In the genomic region with DNA sequence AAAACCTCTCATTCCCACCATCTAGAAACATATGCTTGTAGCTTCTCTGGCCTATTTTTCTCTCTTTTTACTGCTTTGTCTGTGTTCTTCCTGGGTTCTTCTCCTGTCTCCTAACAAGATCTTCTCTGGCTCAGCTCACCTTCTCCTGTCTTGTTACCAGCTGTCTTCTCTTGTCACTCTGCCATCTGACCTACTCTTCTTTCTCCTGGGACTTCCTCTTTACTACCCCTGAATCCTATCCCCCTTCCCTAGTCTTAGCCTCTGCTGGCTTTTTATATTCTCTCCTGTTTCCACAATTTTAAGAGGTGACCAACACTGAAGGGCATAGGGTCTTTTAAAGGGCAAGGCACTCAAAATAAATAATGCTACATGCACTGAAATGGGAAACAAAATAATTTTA, we compare ENCODE assay signal across 18 mouse cellular contexts. TPM values are rescaled to one million over a fixed set of nuclear protein-coding genes. Genes with fewer than 3 reads are reported as not detected.
"Had no signal": no experiment of that assay in that cellular context is flagged by ENCODE, and none has a peak within 500 bp of the region (broad histone marks: within the 10 kb centered on the region; RNA-seq: fewer than 3 reads in every experiment).

No protein-coding gene starts in this region.

- H3K36me3 ChIP-seq: midbrain, embryonic 13.5 days; midbrain, embryonic 15.5 days; neural tube, embryonic 12.5 days had no signal

- H3K27me3 ChIP-seq: megakaryocyte, embryonic 14.5 days; midbrain, embryonic 13.5 days; midbrain, embryonic 15.5 days; neural tube, embryonic 12.5 days had no signal

- H3K9me3 ChIP-seq: megakaryocyte, embryonic 14.5 days; midbrain, embryonic 13.5 days; midbrain, embryonic 15.5 days; neural tube, embryonic 12.5 days had no signal

- H3K4me2 ChIP-seq: lung, embryonic 14.5 days; midbrain, embryonic 11.5 days; midbrain, embryonic 13.5 days; midbrain, embryonic 15.5 days; neural tube, embryonic 12.5 days had no signal

- DNase-seq: liver, postnatal 0 days; lung, embryonic 14.5 days; lung, postnatal 14 days; lung, postnatal 36 days; right cerebral cortex, postnatal 14 days; spleen, adult 18-20 months; thymus, adult 18-20 months; thymus, postnatal 14 days; thymus, postnatal 36 days had no signal

- H3K4me1 ChIP-seq: midbrain, embryonic 13.5 days; midbrain, embryonic 15.5 days; neural tube, embryonic 12.5 days had no signal

- H3K4me3 ChIP-seq: megakaryocyte, embryonic 14.5 days; midbrain, embryonic 13.5 days; midbrain, embryonic 15.5 days; neural tube, embryonic 12.5 days had no signal

- ATAC-seq: liver, postnatal 0 days; midbrain, embryonic 13.5 days; midbrain, embryonic 15.5 days had no signal

- H3K27ac ChIP-seq: macrophage; midbrain, embryonic 13.5 days; midbrain, embryonic 15.5 days; neural tube, embryonic 12.5 days had no signal

- H3K9ac ChIP-seq: liver, postnatal 0 days; lung, embryonic 14.5 days; midbrain, embryonic 13.5 days; midbrain, embryonic 15.5 days; neural tube, embryonic 12.5 days had no signal

RNA-seq across cellular contexts. Expression of a gene that starts 43.1 kb away (rescaled TPM):
- total RNA-seq: megakaryocyte progenitor cell, adult 5-6 weeks; monocyte, adult 5-6 weeks had no signal
- polyA plus RNA-seq: liver, postnatal 0 days; macrophage; small intestine, adult 2 months had no signal
